Mouse (Mus musculus) embryonic facial prominence, embryonic 10.5 days (tissue): ENCODE measurements at regions not wholly inside any gene's neighbourhood (a gene's known extent, or its start where the extent isn't known, plus 50 kb on each side); places are given as distances from the start of the nearest gene placed in this dataset.

Source experiments
- DNase-seq: peaks from one replicate; pipeline ENCODE4 v3.0.0-alpha.2; 2017; ENCODE audit warnings: low spot score
- H3K27ac ChIP-seq: fragments of 300-500 bp; sonication (generic); replicated peaks from 2 replicates; pipeline ENCODE4 v1.5.1; 2016; ENCODE audit warnings: mild to moderate bottlenecking
- H3K27me3 ChIP-seq: fragments of 300-500 bp; sonication (generic); replicated peaks from 2 replicates; pipeline ENCODE4 v1.6.1; 2016; ENCODE audit warnings: low read depth, mild to moderate bottlenecking; ENCODE audit not compliant: poor library complexity, severe bottlenecking
- H3K36me3 ChIP-seq: fragments of 300-500 bp; sonication (generic); replicated peaks from 2 replicates; pipeline ENCODE4 v1.6.1; 2016; ENCODE audit warnings: mild to moderate bottlenecking, moderate library complexity
- H3K4me1 ChIP-seq: fragments of 300-500 bp; sonication (generic); 2 replicates; pipeline ENCODE4 v1.6.1; 2016
- H3K4me3 ChIP-seq: fragments of 300-500 bp; sonication (generic); 2 replicates; pipeline ENCODE4 v1.5.1; 2016; ENCODE audit warnings: mild to moderate bottlenecking, moderate library complexity
- H3K9me3 ChIP-seq: fragments of 300-500 bp; sonication (generic); 2 replicates; pipeline ENCODE4 v1.6.1; 2016; ENCODE audit warnings: mild to moderate bottlenecking
- WGBS: fragments of 180-500 bp; shearing (Covaris S2); methylation state at CpG from one replicate; pipeline ENCODE4 v1.1.7; 2016; 5-methylcytosine and 5-hydroxymethylcytosine counted together

DNA sequence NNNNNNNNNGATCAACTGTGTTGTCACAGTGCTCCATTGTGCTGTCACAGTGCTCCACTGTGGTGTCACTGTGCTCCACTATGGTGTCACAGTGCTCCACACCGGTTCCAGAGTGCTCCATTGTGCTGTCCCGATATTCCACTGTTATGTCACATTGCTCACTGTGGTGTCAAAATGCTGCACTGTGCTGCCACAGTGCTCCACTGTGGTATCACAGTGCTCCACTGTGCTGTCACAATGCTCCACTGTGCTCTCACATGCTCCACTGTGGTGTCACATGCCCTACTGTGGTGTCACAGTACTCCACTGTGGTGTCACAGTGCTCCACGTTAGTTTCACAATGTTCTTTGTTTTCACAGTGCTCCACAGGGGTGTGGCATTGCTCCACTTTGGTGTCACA, 359.3 kb upstream of the Olfr161 start:
- H3K4me1 ChIP-seq = no peaks in the 10 kb centered on the region

DNA sequence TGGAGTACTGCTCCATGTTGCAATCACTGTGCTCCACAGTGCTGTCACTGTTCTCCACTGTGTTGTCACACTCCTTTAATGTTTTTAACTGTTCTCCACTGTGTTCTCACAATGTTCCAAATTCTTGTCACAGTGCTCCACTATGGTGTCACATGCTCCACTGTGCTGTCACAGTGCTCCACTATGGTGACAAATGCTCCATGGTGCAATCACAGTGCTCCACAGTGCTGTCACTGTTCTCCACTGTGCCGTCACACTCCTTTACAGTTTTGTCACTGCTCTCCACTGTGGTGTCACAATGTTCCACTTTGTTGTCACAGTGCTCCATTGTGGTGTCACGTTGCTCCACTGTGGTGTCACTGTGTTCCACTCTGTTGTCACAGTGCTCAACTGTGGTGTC, 358.2 kb upstream of the Olfr161 start:
- DNase-seq = no peak
- Histone ChIP-seq H3K9me3 (peaks cover 63% of the 10 kb centered on the region), H3K27ac (no peak overlapping the region), H3K4me3 (no peak overlapping the region), H3K27me3 (no peaks in the 10 kb centered on the region), H3K4me1 (no peaks in the 10 kb centered on the region), H3K36me3 (no peaks in the 10 kb centered on the region)
- WGBS = 49% methylated on average over 2 of the region's 2 CpGs

More for the DNA sequence above, 359.3 kb upstream of the Olfr161 start:
- Histone ChIP-seq H3K36me3 (no peaks in the 10 kb centered on the region), H3K4me3 (no peak overlapping the region), H3K9me3 (peaks cover 52% of the 10 kb centered on the region), H3K27me3 (no peaks in the 10 kb centered on the region), H3K27ac (no peak overlapping the region)
- DNase-seq = no peak
- WGBS = 75% methylated on average over 3 of the region's 3 CpGs

GRCm38 (mm10) chr16:3234063-3234462, 356.8 kb upstream of the Olfr161 start:
- Histone ChIP-seq H3K27ac (no peak overlapping the region), H3K9me3 (peaks cover 77% of the 10 kb centered on the region), H3K4me3 (no peak overlapping the region), H3K36me3 (no peaks in the 10 kb centered on the region), H3K4me1 (no peaks in the 10 kb centered on the region), H3K27me3 (no peaks in the 10 kb centered on the region)
- DNase-seq = no peak
- WGBS = 60% methylated on average over 2 of the region's 2 CpGs

DNA sequence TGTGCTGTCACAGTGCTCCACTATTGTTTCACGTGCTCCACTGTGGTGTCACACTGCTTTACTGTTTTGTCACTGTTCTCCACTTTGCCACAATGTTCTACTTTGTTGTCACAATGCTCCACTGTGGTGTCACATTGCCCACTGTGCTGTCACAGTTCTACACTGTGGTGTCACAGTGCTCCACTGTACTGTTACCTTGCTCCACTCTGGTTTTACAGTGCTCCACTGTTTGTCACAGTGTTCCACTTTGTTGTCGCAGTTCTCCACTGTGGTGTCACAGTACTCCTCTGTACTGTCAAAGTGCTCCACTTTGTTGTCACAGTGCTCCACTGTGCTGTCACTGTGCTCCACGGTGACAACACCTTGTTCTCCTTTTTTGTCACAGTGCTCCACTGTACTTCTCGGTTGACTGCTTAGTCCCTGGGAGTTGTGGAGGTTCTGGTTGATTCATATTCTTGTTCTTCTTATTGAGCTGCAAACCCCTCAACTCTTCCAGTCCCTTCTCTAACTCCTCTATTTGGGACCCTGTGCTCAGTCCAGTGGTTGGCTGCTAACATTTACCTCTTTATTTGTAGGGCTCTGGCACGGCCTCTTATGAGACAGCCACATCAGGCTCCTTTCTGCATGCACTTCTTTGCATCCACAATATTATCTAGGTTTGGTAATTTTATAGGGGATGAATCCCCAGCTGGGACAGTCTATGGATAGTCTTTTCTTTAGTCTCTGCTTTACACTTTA, 349.7 kb upstream of the Olfr161 start:
- DNase-seq = no peak
- H3K9me3 ChIP-seq = peaks cover 90% of the 10 kb centered on the region
- H3K4me1 ChIP-seq = no peaks in the 10 kb centered on the region
- H3K27me3 ChIP-seq = no peaks in the 10 kb centered on the region
- H3K4me3 ChIP-seq = no peak overlapping the region
- WGBS = 65% methylated on average over 5 of the region's 5 CpGs
- no peak overlapping the region for H3K27ac ChIP-seq
- no peaks in the 10 kb centered on the region for H3K36me3 ChIP-seq

GRCm38 (mm10) chr16:3241939-3242338, 348.9 kb upstream of the Olfr161 start:
- H3K27me3 ChIP-seq = no peaks in the 10 kb centered on the region
- H3K9me3 ChIP-seq = peaks cover 89% of the 10 kb centered on the region
- H3K27ac ChIP-seq = no peak overlapping the region
- no peak overlapping the region for H3K4me3 ChIP-seq
- 71% methylated on average over 1 of the region's 1 CpGs for WGBS
- H3K36me3 ChIP-seq = no peaks in the 10 kb centered on the region
- DNase-seq = no peak
- no peaks in the 10 kb centered on the region for H3K4me1 ChIP-seq

- Histone ChIP-seq H3K4me1 (no peaks in the 10 kb centered on the region), H3K36me3 (no peaks in the 10 kb centered on the region), H3K27me3 (no peaks in the 10 kb centered on the region), H3K9me3 (peaks cover 69% of the 10 kb centered on the region), H3K4me3 (no peak overlapping the region), H3K27ac (no peak overlapping the region)
- DNase-seq = no peak
These were observed 344.4 kb upstream of the Olfr161 start for GRCm38 (mm10) chr16:3246422-3246821.

DNA sequence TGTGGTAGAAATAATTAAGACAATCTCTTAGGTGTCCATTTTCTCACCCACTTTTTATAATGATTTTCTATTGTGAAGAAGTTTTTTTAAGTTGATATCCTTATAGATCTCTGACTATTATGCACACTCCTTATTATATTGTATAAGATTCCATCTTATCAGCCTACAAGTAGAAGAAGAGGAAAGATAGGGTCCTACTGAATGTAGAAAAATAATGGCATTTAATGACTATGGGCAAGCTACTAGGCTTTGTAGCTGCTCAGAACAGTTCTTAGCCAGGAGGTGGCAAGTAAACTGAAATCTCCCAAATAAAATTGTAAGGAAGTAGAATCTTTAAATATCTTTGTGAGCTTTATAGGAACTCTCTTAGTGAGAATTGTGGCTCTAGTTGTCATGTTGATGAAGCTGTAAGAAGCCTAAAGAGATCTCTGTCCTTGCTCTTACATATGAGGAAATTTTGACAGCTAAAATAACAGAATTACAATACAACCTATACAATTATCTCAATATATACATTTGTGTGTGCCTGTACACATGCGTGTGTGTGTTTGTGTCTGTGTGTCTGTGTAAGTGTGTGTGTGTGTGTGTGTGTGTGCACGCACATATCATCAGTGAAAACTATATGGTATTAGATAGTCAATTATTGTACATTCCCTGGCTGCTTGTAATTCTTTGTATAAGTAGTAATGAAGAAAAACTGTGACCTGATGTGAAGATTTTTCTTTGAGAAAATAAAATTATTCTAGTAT, 343.7 kb upstream of the Olfr161 start:
- no peak overlapping the region for H3K4me3 ChIP-seq
- H3K27ac ChIP-seq = no peak overlapping the region
- H3K9me3 ChIP-seq = peaks cover 69% of the 10 kb centered on the region
- no peak for DNase-seq
- 41% methylated on average over 2 of the region's 2 CpGs for WGBS
- no peaks in the 10 kb centered on the region for H3K36me3 ChIP-seq
- no peaks in the 10 kb centered on the region for H3K27me3 ChIP-seq
- no peaks in the 10 kb centered on the region for H3K4me1 ChIP-seq

DNA sequence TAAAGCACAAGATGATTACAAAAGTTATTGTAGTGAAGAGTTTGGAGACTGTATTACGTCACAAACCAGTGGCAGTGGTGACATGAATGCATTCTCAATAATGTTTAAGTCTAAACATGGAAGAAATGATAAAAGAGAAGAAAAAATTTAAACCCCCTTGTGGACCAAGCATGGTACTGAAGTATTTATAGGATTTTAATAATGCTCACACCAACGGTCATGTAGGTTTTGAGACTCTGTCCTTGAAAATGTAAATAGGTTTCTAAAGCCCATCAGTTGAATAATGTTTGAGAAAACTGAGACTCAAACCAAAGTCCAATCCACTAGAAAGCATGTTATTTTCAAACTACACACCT, 343.1 kb upstream of the Olfr161 start:
- H3K27me3 ChIP-seq = no peaks in the 10 kb centered on the region
- 51% methylated on average over 2 of the region's 2 CpGs for whole genome bisulfite sequencing
- no peak for DNase-seq
- no peak overlapping the region for H3K27ac ChIP-seq
- no peaks in the 10 kb centered on the region for H3K4me1 ChIP-seq
- no peak overlapping the region for H3K4me3 ChIP-seq
- no peaks in the 10 kb centered on the region for H3K36me3 ChIP-seq
- peaks cover 66% of the 10 kb centered on the region for H3K9me3 ChIP-seq

DNA sequence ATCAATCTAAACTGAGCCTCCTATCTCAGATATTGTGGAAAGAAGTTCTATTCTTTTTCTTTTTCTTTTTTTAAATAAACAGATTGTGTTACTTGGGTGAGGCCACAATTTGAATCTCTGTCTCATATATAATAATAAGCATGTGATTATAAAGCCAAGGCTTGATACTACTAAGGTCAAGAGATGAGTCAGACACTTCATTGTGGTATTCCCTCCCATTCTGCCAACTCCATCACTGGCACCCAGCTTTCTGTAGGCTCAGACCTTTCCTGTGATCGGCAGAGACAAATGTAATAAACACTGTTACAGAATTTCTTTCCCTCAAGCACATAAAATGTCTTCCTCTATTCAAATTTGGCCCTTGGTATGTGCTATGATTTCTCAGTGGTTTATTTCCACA, 337.0 kb upstream of the Olfr161 start:
- DNase-seq = no peak
- H3K4me3 ChIP-seq = no peak overlapping the region
- no peaks in the 10 kb centered on the region for H3K36me3 ChIP-seq
- no peaks in the 10 kb centered on the region for H3K4me1 ChIP-seq
- peaks cover 70% of the 10 kb centered on the region for H3K9me3 ChIP-seq
- 42% methylated on average over 1 of the region's 1 CpGs for WGBS
- no peaks in the 10 kb centered on the region for H3K27me3 ChIP-seq
- H3K27ac ChIP-seq = no peak overlapping the region

- Histone ChIP-seq H3K4me1 (no peaks in the 10 kb centered on the region), H3K27ac (no peak overlapping the region), H3K4me3 (no peak overlapping the region), H3K27me3 (no peaks in the 10 kb centered on the region), H3K36me3 (no peaks in the 10 kb centered on the region), H3K9me3 (peaks cover 78% of the 10 kb centered on the region)
- DNase-seq = no peak
These were observed 334.8 kb upstream of the Olfr161 start for GRCm38 (mm10) chr16:3256051-3256450.

DNA sequence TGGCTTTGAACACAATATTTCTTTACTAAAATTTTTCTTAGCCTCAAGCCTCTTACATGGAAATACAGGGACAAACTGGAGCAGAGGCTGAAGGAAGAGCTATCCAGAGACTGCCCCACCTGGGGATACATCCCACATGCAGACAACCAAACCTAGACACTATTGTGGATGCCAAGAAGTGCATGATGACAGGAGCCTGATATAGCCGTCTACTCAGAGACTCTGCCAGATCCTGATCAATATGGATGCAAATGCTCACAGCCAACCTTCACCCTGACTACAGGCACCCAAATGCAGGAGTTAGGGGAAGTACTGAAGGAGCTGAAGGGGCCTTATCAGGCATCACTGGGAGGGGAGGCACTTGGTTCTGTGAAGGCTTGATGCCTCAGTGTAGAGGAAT, 325.5 kb upstream of the Olfr161 start:
- Histone ChIP-seq H3K4me1 (no peaks in the 10 kb centered on the region), H3K4me3 (no peak overlapping the region), H3K27me3 (no peaks in the 10 kb centered on the region), H3K36me3 (no peaks in the 10 kb centered on the region), H3K9me3 (peaks cover 92% of the 10 kb centered on the region), H3K27ac (no peak overlapping the region)
- no peak for DNase-seq
- 87% methylated on average over 1 of the region's 1 CpGs for WGBS

- Histone ChIP-seq H3K9me3 (peaks cover 92% of the 10 kb centered on the region), H3K4me1 (no peaks in the 10 kb centered on the region), H3K27ac (no peak overlapping the region), H3K27me3 (no peaks in the 10 kb centered on the region), H3K4me3 (no peak overlapping the region), H3K36me3 (no peaks in the 10 kb centered on the region)
- WGBS = 62% methylated on average over 2 of the region's 2 CpGs
- no peak for DNase-seq
These were observed 318.9 kb upstream of the Olfr161 start for GRCm38 (mm10) chr16:3271819-3272490.

GRCm38 (mm10) chr16:3273427-3273826, 317.4 kb upstream of the Olfr161 start:
- WGBS = 82% methylated on average over 2 of the region's 2 CpGs

More at GRCm38 (mm10) chr16:3273427-3273826, 317.4 kb upstream of the Olfr161 start:
- Histone ChIP-seq H3K36me3 (no peaks in the 10 kb centered on the region), H3K9me3 (peaks cover 92% of the 10 kb centered on the region), H3K4me1 (no peaks in the 10 kb centered on the region), H3K27me3 (no peaks in the 10 kb centered on the region), H3K4me3 (no peak overlapping the region), H3K27ac (no peak overlapping the region)
- no peak for DNase-seq
